32 mouse cellular contexts compared by ENCODE assay signal in the genomic region with DNA sequence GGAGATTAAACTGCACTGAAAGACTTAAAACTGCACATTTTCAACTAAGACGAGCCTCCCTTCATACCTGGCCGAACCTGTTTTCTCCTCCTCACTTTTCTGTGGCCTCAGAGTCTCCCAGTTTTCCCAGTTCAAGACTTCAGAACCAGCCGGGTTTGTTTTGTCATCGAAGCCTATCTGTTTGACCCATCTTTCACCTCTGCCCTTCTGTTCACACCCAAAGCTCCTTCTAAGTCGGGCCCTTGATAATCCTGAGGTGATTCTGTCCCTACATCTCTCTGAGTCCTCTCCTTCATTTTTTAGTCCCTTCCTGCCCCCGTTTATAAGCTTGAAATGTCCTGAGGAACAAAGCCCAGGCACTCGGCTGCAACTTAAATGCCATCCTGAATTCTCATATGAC. TPM values are rescaled to one million over a fixed set of nuclear protein-coding genes. Genes with fewer than 3 reads are reported as not detected.
DNase-seq lines count a peak whose midpoint lies in the region; ATAC-seq lines count a peak whose summit lies in the region.
"Had no signal": no experiment of that assay in that cellular context is flagged by ENCODE, and none has a peak within 500 bp of the region (broad histone marks: within the 10 kb centered on the region; RNA-seq: fewer than 3 reads in every experiment).

No protein-coding gene starts in this region.

- H3K27ac ChIP-seq in hindbrain, embryonic 10.5 days, result peak overlapping the region; percentile 40; the same call in 1 of the 2 replicates
- H3K27ac ChIP-seq in hindbrain, embryonic 16.5 days (ENCODE audit: low read depth, low read length), result no peak overlapping the region
- no peak overlapping the region for H3K27ac ChIP-seq in kidney, embryonic 15.5 days
- H3K27ac ChIP-seq: embryonic facial prominence, embryonic 15.5 days; forebrain, embryonic 15.5 days; heart, adult 2 months; heart, embryonic 15.5 days; hindbrain, embryonic 14.5 days; layer of hippocampus, adult 2 months; liver, embryonic 14.5 days; macrophage had no signal

- H3K9me3 ChIP-seq in hindbrain, embryonic 10.5 days, result no peaks in the 10 kb centered on the region
- H3K9me3 ChIP-seq in hindbrain, embryonic 16.5 days (ENCODE audit: control insufficient read depth, low read length), result no peaks in the 10 kb centered on the region
- H3K9me3 ChIP-seq in kidney, embryonic 15.5 days (replicated peaks), result no peaks in the 10 kb centered on the region
- H3K9me3 ChIP-seq: embryonic facial prominence, embryonic 15.5 days; forebrain, embryonic 15.5 days; G1E; heart, embryonic 15.5 days had no signal

- H3K4me3 ChIP-seq in hindbrain, embryonic 10.5 days, result no peak overlapping the region
- no peak overlapping the region for H3K4me3 ChIP-seq in hindbrain, embryonic 16.5 days (ENCODE audit: low read length)
- no peak overlapping the region for H3K4me3 ChIP-seq in kidney, embryonic 15.5 days (replicated peaks)
- H3K4me3 ChIP-seq: embryonic facial prominence, embryonic 15.5 days; forebrain, embryonic 15.5 days; heart, adult 2 months; heart, embryonic 15.5 days; layer of hippocampus, adult 2 months had no signal

- H3K4me2 ChIP-seq in hindbrain, embryonic 16.5 days (ENCODE audit: low read length), result no peak overlapping the region
- H3K4me2 ChIP-seq in kidney, embryonic 15.5 days, result no peak overlapping the region
- H3K4me2 ChIP-seq: embryonic facial prominence, embryonic 15.5 days; forebrain, embryonic 15.5 days; heart, embryonic 15.5 days; hindbrain, embryonic 14.5 days had no signal

- no peaks in the 10 kb centered on the region for H3K27me3 ChIP-seq in hindbrain, embryonic 10.5 days (ENCODE audit: insufficient read depth, poor library complexity, severe bottlenecking)
- H3K27me3 ChIP-seq in hindbrain, embryonic 16.5 days (replicated peaks; ENCODE audit: control insufficient read depth, insufficient read depth, low read length), result no peaks in the 10 kb centered on the region
- no peaks in the 10 kb centered on the region for H3K27me3 ChIP-seq in kidney, embryonic 15.5 days
- H3K27me3 ChIP-seq: embryonic facial prominence, embryonic 15.5 days; forebrain, embryonic 15.5 days; heart, embryonic 15.5 days had no signal

- ATAC-seq in hindbrain, embryonic 16.5 days, result no peak
- ATAC-seq in kidney, embryonic 15.5 days (replicated peaks; ENCODE audit: low FRiP score), result no peak
- ATAC-seq in erythroid progenitor cell, adult 5-6 weeks (replicated peaks; ENCODE audit: low FRiP score, poor library complexity, severe bottlenecking), result no peak
- ATAC-seq: forebrain, embryonic 15.5 days; inflammation-experienced regulatory T-cells, adult 6 months had no signal

- peaks cover 23% of the 10 kb centered on the region for H3K4me1 ChIP-seq in hindbrain, embryonic 10.5 days (replicated peaks)
- peaks cover 20% of the 10 kb centered on the region for H3K4me1 ChIP-seq in hindbrain, embryonic 16.5 days (ENCODE audit: control insufficient read depth, insufficient read depth, low read depth, low read length)
- H3K4me1 ChIP-seq in kidney, embryonic 15.5 days, result peaks cover 17% of the 10 kb centered on the region; the same call in 1 of the 2 replicates

- WGBS in hindbrain, embryonic 10.5 days, result 58% methylated on average over 7 of the region's 7 CpGs
- WGBS in hindbrain, embryonic 16.5 days, result 61% methylated on average over 7 of the region's 7 CpGs
- WGBS in kidney, embryonic 15.5 days, result 34% methylated on average over 7 of the region's 7 CpGs

- peaks cover 58% of the 10 kb centered on the region for H3K36me3 ChIP-seq in hindbrain, embryonic 10.5 days
- H3K36me3 ChIP-seq in hindbrain, embryonic 16.5 days (ENCODE audit: control insufficient read depth, insufficient read depth, low read length), result peaks cover 11% of the 10 kb centered on the region
- peaks cover 66% of the 10 kb centered on the region for H3K36me3 ChIP-seq in kidney, embryonic 15.5 days

- H3K9ac ChIP-seq in hindbrain, embryonic 16.5 days (ENCODE audit: low read depth, low read length), result no peak overlapping the region
- no peak overlapping the region for H3K9ac ChIP-seq in kidney, embryonic 15.5 days
- H3K9ac ChIP-seq: embryonic facial prominence, embryonic 15.5 days; forebrain, embryonic 15.5 days; heart, embryonic 15.5 days; hindbrain, embryonic 14.5 days; liver, embryonic 14.5 days had no signal

- peak; percentile 23 for DNase-seq in embryo, embryonic 9.5 days (ENCODE audit: extremely low spot score)
- no peak for DNase-seq in embryo, embryonic 10 days (ENCODE audit: low spot score)
- DNase-seq in hindbrain, embryonic 10.5 days (ENCODE audit: low spot score), result no peak
- peak; percentile 31 for DNase-seq in urinary bladder, postnatal 14 days (ENCODE audit: low spot score)
- DNase-seq in urinary bladder, postnatal 36 days (ENCODE audit: low spot score in 2 of 2), result no peak
- DNase-seq: adrenal gland, adult 8-10 months; cerebellum, adult 8-10 months; cerebellum, postnatal 36 days; embryo, embryonic 11 days; gastrocnemius, postnatal 25 days; heart, adult 2 months; heart, postnatal 36 days; kidney, adult 18-20 months; kidney, postnatal 36 days; left cerebral cortex, postnatal 4 days; liver; lung, adult 2 months; lung, postnatal 10 days; thymus, postnatal 4 days had no signal

RNA-seq across cellular contexts. Expression of gene Klhl23, which starts 6.3 kb away (rescaled TPM):
- polyA plus RNA-seq in hindbrain, embryonic 10.5 days (2016; fragmentation: Nextera tagmentation; extraction: Ambion mirVana), result 23.1 and 23.2 TPM in 2 replicates
- 96.3 and 98.2 TPM in 2 replicates for polyA plus RNA-seq in hindbrain, embryonic 16.5 days (2015; fragmentation: Nextera tagmentation; extraction: Ambion mirVana)
- 28.8 and 32.2 TPM in 2 replicates for polyA plus RNA-seq in kidney, embryonic 15.5 days (2015; fragmentation: Nextera tagmentation; extraction: Ambion mirVana)
- total RNA-seq in erythroid progenitor cell, adult 5-6 weeks (2015; ENCODE audit: low replicate concordance), result 4.0 and 6.7 TPM in 2 replicates
- total RNA-seq in erythroid progenitor cell, adult 5-6 weeks (2017; ENCODE audit: low replicate concordance), result 1.6 and 12.1 TPM in 2 replicates
- total RNA-seq: neutrophil, adult 5-6 weeks had no signal

RNA-seq across cellular contexts. Expression of gene Ssb, which starts 33.3 kb away (rescaled TPM):
- polyA plus RNA-seq in hindbrain, embryonic 10.5 days (2016; fragmentation: Nextera tagmentation; extraction: Ambion mirVana), result 215 and 355 TPM in 2 replicates
- polyA plus RNA-seq in hindbrain, embryonic 16.5 days (2015; fragmentation: Nextera tagmentation; extraction: Ambion mirVana), result 212 and 239 TPM in 2 replicates
- 356 and 389 TPM in 2 replicates for polyA plus RNA-seq in kidney, embryonic 15.5 days (2015; fragmentation: Nextera tagmentation; extraction: Ambion mirVana)
- 160 and 179 TPM in 2 replicates for total RNA-seq in erythroid progenitor cell, adult 5-6 weeks (2015; ENCODE audit: low replicate concordance)
- total RNA-seq in erythroid progenitor cell, adult 5-6 weeks (2017; ENCODE audit: low replicate concordance), result 183 and 211 TPM in 2 replicates

RNA-seq across cellular contexts. Expression of gene Phospho2, which starts 38.6 kb away (rescaled TPM):
- 28.3 and 30.4 TPM in 2 replicates for polyA plus RNA-seq in hindbrain, embryonic 10.5 days (2016; fragmentation: Nextera tagmentation; extraction: Ambion mirVana)
- polyA plus RNA-seq in hindbrain, embryonic 16.5 days (2015; fragmentation: Nextera tagmentation; extraction: Ambion mirVana), result 32.1 and 36.5 TPM in 2 replicates
- polyA plus RNA-seq in kidney, embryonic 15.5 days (2015; fragmentation: Nextera tagmentation; extraction: Ambion mirVana), result 22.6 and 26.4 TPM in 2 replicates
- total RNA-seq in erythroid progenitor cell, adult 5-6 weeks (2015; ENCODE audit: low replicate concordance), result 10.5 and 10.9 TPM in 2 replicates
- total RNA-seq in erythroid progenitor cell, adult 5-6 weeks (2017; ENCODE audit: low replicate concordance), result 15.1 and 16.3 TPM in 2 replicates

RNA-seq across cellular contexts. Expression of gene Ccdc173, which starts 38.7 kb away (rescaled TPM):
- polyA plus RNA-seq in hindbrain, embryonic 10.5 days (2016; fragmentation: Nextera tagmentation; extraction: Ambion mirVana), result 3.0 and 4.0 TPM in 2 replicates
- polyA plus RNA-seq in hindbrain, embryonic 16.5 days (2015; fragmentation: Nextera tagmentation; extraction: Ambion mirVana), result 2.4 and 2.8 TPM in 2 replicates
- polyA plus RNA-seq in kidney, embryonic 15.5 days (2015; fragmentation: Nextera tagmentation; extraction: Ambion mirVana), result 2.4 and 2.6 TPM in 2 replicates
- not detected in 2 replicates for total RNA-seq in erythroid progenitor cell, adult 5-6 weeks (2015; ENCODE audit: low replicate concordance)
- 1.3 TPM in 1 of 2 replicates, not detected in the other for total RNA-seq in erythroid progenitor cell, adult 5-6 weeks (2017; ENCODE audit: low replicate concordance)

RNA-seq across cellular contexts. Expression of gene Mettl5, which starts 57.4 kb away (rescaled TPM):
- polyA plus RNA-seq in hindbrain, embryonic 10.5 days (2016; fragmentation: Nextera tagmentation; extraction: Ambion mirVana), result 39.0 and 45.9 TPM in 2 replicates
- polyA plus RNA-seq in hindbrain, embryonic 16.5 days (2015; fragmentation: Nextera tagmentation; extraction: Ambion mirVana), result 31.1 and 34.8 TPM in 2 replicates
- 42.9 and 43.4 TPM in 2 replicates for polyA plus RNA-seq in kidney, embryonic 15.5 days (2015; fragmentation: Nextera tagmentation; extraction: Ambion mirVana)
- 18.0 and 22.7 TPM in 2 replicates for total RNA-seq in erythroid progenitor cell, adult 5-6 weeks (2015; ENCODE audit: low replicate concordance)
- 14.1 and 25.4 TPM in 2 replicates for total RNA-seq in erythroid progenitor cell, adult 5-6 weeks (2017; ENCODE audit: low replicate concordance)

Comparison
In these comparisons a context has a peak if more than half of its experiments do, and no peak if none do; other contexts are left out.
1. DNase-seq: peak in embryo, embryonic 9.5 days (single experiment) and urinary bladder, postnatal 14 days (single experiment); none in embryo, embryonic 10 days (single experiment), hindbrain, embryonic 10.5 days (single experiment) and urinary bladder, postnatal 36 days (0 of 2).